Mouse (Mus musculus) myocyte (in vitro differentiated cells): ENCODE results near the gene Pif1.

Source experiments
- CEBPB ChIP-seq: IDR thresholded peaks from 2 replicates; pipeline ENCODE4 v1.6.1; 2011; ENCODE audit warnings: mild to moderate bottlenecking, moderate library complexity; ENCODE audit not compliant: poor library complexity, insufficient read depth, severe bottlenecking
- E2F4 ChIP-seq: IDR thresholded peaks from one replicate; pipeline ENCODE4 v1.6.1; 2011; ENCODE audit warnings: mild to moderate bottlenecking, control low read depth, moderate library complexity; ENCODE audit not compliant: insufficient read depth
- MAX ChIP-seq: IDR thresholded peaks from one replicate; pipeline ENCODE4 v1.6.1; 2011; ENCODE audit warnings: low read depth, mild to moderate bottlenecking, control low read depth
- MYOD1 ChIP-seq, 3 experiments: IDR thresholded peaks; one replicate each; pipeline ENCODE4 v1.6.1; 2011; ENCODE audit warnings: control low read depth in 2 of 3, low read depth in 2 of 3, mild to moderate bottlenecking in 2 of 3, moderate library complexity in 1 of 3; ENCODE audit not compliant: insufficient read length in 2 of 3, control insufficient read depth in 1 of 3
- MYOG ChIP-seq, 3 experiments: IDR thresholded peaks; one replicate each; pipeline ENCODE4 v1.6.1; 2011; ENCODE audit warnings: control low read depth in 2 of 3, low read depth in 2 of 3, mild to moderate bottlenecking in 2 of 3; ENCODE audit not compliant: insufficient read length in 2 of 3, control insufficient read depth in 1 of 3, insufficient read depth in 1 of 3
- POLR2A ChIP-seq: IDR thresholded peaks from one replicate; pipeline ENCODE4 v1.6.1; 2011; ENCODE audit warnings: low read depth, mild to moderate bottlenecking, control low read depth, moderate library complexity; ENCODE audit not compliant: insufficient read length
- POLR2AphosphoS2 ChIP-seq: IDR thresholded peaks from one replicate; pipeline ENCODE4 v1.6.1; 2011; ENCODE audit warnings: low read depth, control low read depth; ENCODE audit not compliant: insufficient read length
- SRF ChIP-seq: IDR thresholded peaks from one replicate; pipeline ENCODE4 v1.6.1; 2011; ENCODE audit warnings: low read depth; ENCODE audit not compliant: control insufficient read depth, insufficient read length
- TCF12 ChIP-seq: IDR thresholded peaks from one replicate; pipeline ENCODE4 v1.6.1; 2011; ENCODE audit warnings: mild to moderate bottlenecking, control low read depth; ENCODE audit not compliant: poor library complexity, insufficient read depth, severe bottlenecking
- TCF3 ChIP-seq: IDR thresholded peaks from one replicate; pipeline ENCODE4 v1.6.1; 2011; ENCODE audit warnings: low read depth, control low read depth; ENCODE audit not compliant: insufficient read length
- USF1 ChIP-seq: IDR thresholded peaks from one replicate; pipeline ENCODE4 v1.6.1; 2011; ENCODE audit warnings: low read depth, mild to moderate bottlenecking, control low read depth, moderate library complexity

- TF ChIP-seq POLR2A (no peak), MYOG (IDR thresholded peaks at IDR 0.05; ENCODE audit: control insufficient read depth in 1 of 3, insufficient read depth in 1 of 3, insufficient read length in 2 of 3, low read depth in 2 of 3) (no peak), E2F4 (no peak), MAX (no peak), MYOD1 (IDR thresholded peaks at IDR 0.05; ENCODE audit: control insufficient read depth in 1 of 3, insufficient read length in 2 of 3, low read depth in 2 of 3) (no peak), USF1 (no peak), POLR2AphosphoS2 (no peak), CEBPB (no peak), TCF12 (no peak), SRF (no peak), TCF3 (no peak)
These were observed 38.6 kb upstream of the Pif1 start for GRCm38 (mm10) chr9:65548311-65548710.
